Mouse (Mus musculus) E14TG2a.4 (cell line): ENCODE measurements around the gene Dag1.

Source experiments
- H3K27me3 ChIP-seq: 2 replicates; pipeline ENCODE4 v1.6.1; 2014; ENCODE audit warnings: low read length, control low read depth; ENCODE audit not compliant: insufficient read depth
- H3K36me3 ChIP-seq: 2 replicates; pipeline ENCODE4 v1.6.1; 2014; ENCODE audit warnings: low read length, control low read depth; ENCODE audit not compliant: insufficient read depth
- H3K4me1 ChIP-seq: replicated peaks from 2 replicates; pipeline ENCODE4 v1.6.1; 2014; ENCODE audit warnings: low read depth, low read length, control low read depth
- H3K4me3 ChIP-seq: replicated peaks from 2 replicates; pipeline ENCODE4 v1.5.1; 2014; ENCODE audit warnings: mild to moderate bottlenecking, low read length
- H3K9me3 ChIP-seq: 2 replicates; pipeline ENCODE4 v1.6.1; 2014; ENCODE audit warnings: low read length, control low read depth
- CTCF ChIP-seq: conservative IDR thresholded peaks from 2 replicates; pipeline ENCODE4 v1.5.1; 2014; ENCODE audit warnings: low read length
- NANOG ChIP-seq: IDR thresholded peaks from 2 replicates; pipeline ENCODE4 v1.6.1; 2014; ENCODE audit warnings: borderline replicate concordance, low read length, mixed read lengths
- POU5F1 ChIP-seq: IDR thresholded peaks from 2 replicates; pipeline ENCODE4 v1.6.1; 2014; ENCODE audit warnings: low read length, borderline replicate concordance

Gene Dag1

GRCm38 (mm10) chr9:108221566-108221965, 42.2 kb downstream of the Dag1 start:
- TF ChIP-seq NANOG (no peak), POU5F1 (no peak), CTCF (no peak)

GRCm38 (mm10) chr9:108220380-108220774, 43.4 kb downstream of the Dag1 start:
- H3K9me3 ChIP-seq: no peaks in the 10 kb centered on the region
- H3K4me3 ChIP-seq: no peak overlapping the region
- TF ChIP-seq CTCF (no peak), NANOG (no peak), POU5F1 (no peak)
- H3K4me1 ChIP-seq: peaks cover 15% of the 10 kb centered on the region
- no peaks in the 10 kb centered on the region for H3K27me3 ChIP-seq
- peaks cover 49% of the 10 kb centered on the region for H3K36me3 ChIP-seq

More at GRCm38 (mm10) chr9:108221566-108221965, 42.2 kb downstream of the Dag1 start:
- Histone ChIP-seq H3K36me3 (peaks cover 39% of the 10 kb centered on the region), H3K27me3 (no peaks in the 10 kb centered on the region), H3K4me1 (peaks cover 25% of the 10 kb centered on the region), H3K9me3 (no peaks in the 10 kb centered on the region), H3K4me3 (no peak overlapping the region)

- TF ChIP-seq POU5F1 (no peak), NANOG (no peak), CTCF (no peak)
- Histone ChIP-seq H3K4me1 (peaks cover 10% of the 10 kb centered on the region), H3K4me3 (no peak overlapping the region), H3K27me3 (no peaks in the 10 kb centered on the region), H3K9me3 (no peaks in the 10 kb centered on the region), H3K36me3 (peaks cover 51% of the 10 kb centered on the region)
These were observed 43.9 kb downstream of the Dag1 start for GRCm38 (mm10) chr9:108219766-108220379.

GRCm38 (mm10) chr9:108217936-108218543, 45.7 kb downstream of the Dag1 start:
- no peaks in the 10 kb centered on the region for H3K27me3 ChIP-seq
- peaks cover 68% of the 10 kb centered on the region for H3K36me3 ChIP-seq
- TF ChIP-seq POU5F1 (no peak), CTCF (no peak), NANOG (no peak)
- no peak overlapping the region for H3K4me3 ChIP-seq
- peaks cover 21% of the 10 kb centered on the region for H3K4me1 ChIP-seq
- H3K9me3 ChIP-seq: no peaks in the 10 kb centered on the region

GRCm38 (mm10) chr9:108217406-108217805, 46.4 kb downstream of the Dag1 start:
- TF ChIP-seq NANOG (no peak), CTCF (no peak), POU5F1 (no peak)

GRCm38 (mm10) chr9:108213105-108213504, 50.7 kb downstream of the Dag1 start:
- Histone ChIP-seq H3K36me3 (peaks cover 84% of the 10 kb centered on the region), H3K4me1 (peaks cover 19% of the 10 kb centered on the region), H3K4me3 (no peak overlapping the region), H3K9me3 (no peaks in the 10 kb centered on the region), H3K27me3 (no peaks in the 10 kb centered on the region)
- TF ChIP-seq NANOG (no peak), POU5F1 (no peak), CTCF (no peak)

More at GRCm38 (mm10) chr9:108217406-108217805, 46.4 kb downstream of the Dag1 start:
- Histone ChIP-seq H3K4me3 (no peak overlapping the region), H3K4me1 (peaks cover 22% of the 10 kb centered on the region), H3K36me3 (peaks cover 72% of the 10 kb centered on the region), H3K27me3 (no peaks in the 10 kb centered on the region), H3K9me3 (no peaks in the 10 kb centered on the region)

- TF ChIP-seq CTCF: no peak
These were observed 51.3 kb downstream of the Dag1 start for GRCm38 (mm10) chr9:108212426-108212825.

GRCm38 (mm10) chr9:108205571-108205901, 58.2 kb downstream of the Dag1 start:
- peaks cover 69% of the 10 kb centered on the region for H3K4me1 ChIP-seq
- H3K36me3 ChIP-seq: peaks cover 50% of the 10 kb centered on the region
- H3K9me3 ChIP-seq: no peaks in the 10 kb centered on the region
- TF ChIP-seq CTCF (no peak), NANOG (no peak), POU5F1 (no peak)
- H3K27me3 ChIP-seq: no peaks in the 10 kb centered on the region
- H3K4me3 ChIP-seq: no peak overlapping the region

More at GRCm38 (mm10) chr9:108212426-108212825, 51.3 kb downstream of the Dag1 start:
- peaks cover 23% of the 10 kb centered on the region for H3K4me1 ChIP-seq
- H3K4me3 ChIP-seq: no peak overlapping the region
- H3K36me3 ChIP-seq: peaks cover 84% of the 10 kb centered on the region
- no peaks in the 10 kb centered on the region for H3K27me3 ChIP-seq
- H3K9me3 ChIP-seq: no peaks in the 10 kb centered on the region

- no peak for TF ChIP-seq CTCF
- TF ChIP-seq POU5F1: no peak
- TF ChIP-seq NANOG: no peak
- Histone ChIP-seq H3K4me1 (peaks cover 74% of the 10 kb centered on the region), H3K4me3 (no peak overlapping the region)
These were observed 58.7 kb downstream of the Dag1 start for GRCm38 (mm10) chr9:108204884-108205570.

More at GRCm38 (mm10) chr9:108204884-108205570, 58.7 kb downstream of the Dag1 start:
- H3K36me3 ChIP-seq: peaks cover 49% of the 10 kb centered on the region
- no peaks in the 10 kb centered on the region for H3K9me3 ChIP-seq
- no peaks in the 10 kb centered on the region for H3K27me3 ChIP-seq
